Mouse (Mus musculus): Measurements from ENCODE around the gene Trpm7. TPM values are rescaled to one million over a fixed set of nuclear protein-coding genes. Genes with fewer than 3 reads are reported as not detected.

Trpm7 gene
- polyA plus RNA-seq, 2 experiments: 43.6 to 44.3 TPM

- H3K27me3 ChIP-seq (ENCODE audit: control insufficient read depth, insufficient read depth, low read length): no peaks in the 10 kb centered on the region
- no peak for DNase-seq (ENCODE audit: low spot score)
- H3K27ac ChIP-seq (replicated peaks; ENCODE audit: low read depth, low read length): no peak overlapping the region
- no peak overlapping the region for H3K9ac ChIP-seq (ENCODE audit: low read depth, low read length, severe bottlenecking)
- no peaks in the 10 kb centered on the region for H3K9me3 ChIP-seq (ENCODE audit: control insufficient read depth, low read length)
- TF ChIP-seq POLR2A (IDR thresholded peaks at IDR 0.05; ENCODE audit: borderline replicate concordance, extremely low read depth, insufficient read depth, insufficient read length): no peak
- H3K4me1 ChIP-seq (ENCODE audit: control insufficient read depth, insufficient read depth, low read length): no peaks in the 10 kb centered on the region
- no peak overlapping the region for H3K4me2 ChIP-seq (replicated peaks; ENCODE audit: low read depth, low read length, severe bottlenecking)
- no peak for ATAC-seq (ENCODE audit: low FRiP score, low read depth)
- H3K36me3 ChIP-seq (ENCODE audit: control insufficient read depth, insufficient read depth, low read length): peaks cover 56% of the 10 kb centered on the region
- WGBS: 80% methylated on average over 2 of the region's 2 CpGs
- no peak overlapping the region for H3K4me3 ChIP-seq (replicated peaks; ENCODE audit: low read length)
These were observed 58.6 kb downstream of the Trpm7 start for GRCm38 (mm10) chr2:126817414-126817813.

GRCm38 (mm10) chr2:126816644-126817347 lies 59.2 kb downstream of the Trpm7 start:
- Histone ChIP-seq H3K36me3 (ENCODE audit: control insufficient read depth, insufficient read depth, low read length) (peaks cover 60% of the 10 kb centered on the region), H3K9ac (ENCODE audit: low read depth, low read length, severe bottlenecking) (no peak overlapping the region), H3K4me2 (replicated peaks; ENCODE audit: low read depth, low read length, severe bottlenecking) (no peak overlapping the region), H3K9me3 (ENCODE audit: control insufficient read depth, low read length) (no peaks in the 10 kb centered on the region), H3K27me3 (ENCODE audit: control insufficient read depth, insufficient read depth, low read length) (no peaks in the 10 kb centered on the region), H3K4me1 (ENCODE audit: control insufficient read depth, insufficient read depth, low read length) (no peaks in the 10 kb centered on the region), H3K27ac (replicated peaks; ENCODE audit: low read depth, low read length) (no peak overlapping the region), H3K4me3 (replicated peaks; ENCODE audit: low read length) (no peak overlapping the region)
- ATAC-seq (ENCODE audit: low FRiP score, low read depth) (no peak), DNase-seq (ENCODE audit: low spot score) (no peak)
- 93% methylated on average over 4 of the region's 4 CpGs for WGBS
- no peak for TF ChIP-seq POLR2A (IDR thresholded peaks at IDR 0.05; ENCODE audit: borderline replicate concordance, extremely low read depth, insufficient read depth, insufficient read length)

GRCm38 (mm10) chr2:126815822-126816221 lies 60.2 kb downstream of the Trpm7 start:
- Histone ChIP-seq H3K9me3 (ENCODE audit: control insufficient read depth, low read length) (no peaks in the 10 kb centered on the region), H3K9ac (ENCODE audit: low read depth, low read length, severe bottlenecking) (no peak overlapping the region), H3K36me3 (ENCODE audit: control insufficient read depth, insufficient read depth, low read length) (peaks cover 63% of the 10 kb centered on the region), H3K4me2 (replicated peaks; ENCODE audit: low read depth, low read length, severe bottlenecking) (no peak overlapping the region), H3K4me3 (replicated peaks; ENCODE audit: low read length) (no peak overlapping the region), H3K27ac (replicated peaks; ENCODE audit: low read depth, low read length) (no peak overlapping the region), H3K4me1 (ENCODE audit: control insufficient read depth, insufficient read depth, low read length) (no peaks in the 10 kb centered on the region), H3K27me3 (ENCODE audit: control insufficient read depth, insufficient read depth, low read length) (no peaks in the 10 kb centered on the region)
- no peak for TF ChIP-seq POLR2A (IDR thresholded peaks at IDR 0.05; ENCODE audit: borderline replicate concordance, extremely low read depth, insufficient read depth, insufficient read length)
- DNase-seq (ENCODE audit: low spot score): no peak
- ATAC-seq (ENCODE audit: low FRiP score, low read depth): no peak
- WGBS: 65% methylated on average over 1 of the region's 1 CpGs

GRCm38 (mm10) chr2:126801980-126802379 lies 74.0 kb downstream of the Trpm7 start:
- no peak for TF ChIP-seq POLR2A (IDR thresholded peaks at IDR 0.05; ENCODE audit: borderline replicate concordance, extremely low read depth, insufficient read depth, insufficient read length)
- H3K27me3 ChIP-seq (ENCODE audit: control insufficient read depth, insufficient read depth, low read length): no peaks in the 10 kb centered on the region
- H3K9ac ChIP-seq (ENCODE audit: low read depth, low read length, severe bottlenecking): no peak overlapping the region
- no peak overlapping the region for H3K27ac ChIP-seq (replicated peaks; ENCODE audit: low read depth, low read length)
- no peak overlapping the region for H3K4me3 ChIP-seq (replicated peaks; ENCODE audit: low read length)
- no peaks in the 10 kb centered on the region for H3K9me3 ChIP-seq (ENCODE audit: control insufficient read depth, low read length)
- H3K4me1 ChIP-seq (ENCODE audit: control insufficient read depth, insufficient read depth, low read length): no peaks in the 10 kb centered on the region
- peaks cover 69% of the 10 kb centered on the region for H3K36me3 ChIP-seq (ENCODE audit: control insufficient read depth, insufficient read depth, low read length)
- 92% methylated on average over 3 of the region's 3 CpGs for WGBS
- H3K4me2 ChIP-seq (replicated peaks; ENCODE audit: low read depth, low read length, severe bottlenecking): no peak overlapping the region
- DNase-seq (ENCODE audit: low spot score) (no peak), ATAC-seq (ENCODE audit: low FRiP score, low read depth) (no peak)

- peaks cover 75% of the 10 kb centered on the region for H3K36me3 ChIP-seq (ENCODE audit: control insufficient read depth, insufficient read depth, low read length)
- no peak overlapping the region for H3K4me2 ChIP-seq (replicated peaks; ENCODE audit: low read depth, low read length, severe bottlenecking)
- no peaks in the 10 kb centered on the region for H3K9me3 ChIP-seq (ENCODE audit: control insufficient read depth, low read length)
- H3K9ac ChIP-seq (ENCODE audit: low read depth, low read length, severe bottlenecking): no peak overlapping the region
- H3K4me3 ChIP-seq (replicated peaks; ENCODE audit: low read length): no peak overlapping the region
- TF ChIP-seq POLR2A (IDR thresholded peaks at IDR 0.05; ENCODE audit: borderline replicate concordance, extremely low read depth, insufficient read depth, insufficient read length): no peak
- DNase-seq (ENCODE audit: low spot score): no peak
- H3K27ac ChIP-seq (replicated peaks; ENCODE audit: low read depth, low read length): 0 out of 2 replicates have a peak overlapping the region, but pooled peaks have one; percentile 14
- peak; percentile 37 for ATAC-seq (ENCODE audit: low FRiP score, low read depth)
- H3K27me3 ChIP-seq (ENCODE audit: control insufficient read depth, insufficient read depth, low read length): no peaks in the 10 kb centered on the region
- 70% methylated on average over 5 of the region's 5 CpGs for WGBS
- H3K4me1 ChIP-seq (ENCODE audit: control insufficient read depth, insufficient read depth, low read length): no peaks in the 10 kb centered on the region
These were observed 77.6 kb downstream of the Trpm7 start for GRCm38 (mm10) chr2:126798455-126798854.
